Mouse (Mus musculus): ENCODE data around the gene Cyp4a29. TPM values are rescaled to one million over a fixed set of nuclear protein-coding genes. Genes with fewer than 3 reads are reported as not detected.
"Not testable (repeated sequence)": the region's sequence is repeated elsewhere in the genome, so short reads cannot be mapped to it uniquely, and the experiment has no call there.

Cyp4a29 gene
- total RNA-seq (2014; rRNA removed) (not detected in 2 replicates), polyA plus RNA-seq (2015; fragmentation: Nextera tagmentation; extraction: Ambion mirVana) (not detected in 2 replicates)

- 84% methylated on average over 3 of the region's 3 CpGs for WGBS
- no peaks in the 10 kb centered on the region for H3K4me1 ChIP-seq (ENCODE audit: insufficient read depth, low read length)
- no peak for TF ChIP-seq CTCF (IDR thresholded peaks at IDR 0.05; ENCODE audit: low read depth)
Observed at GRCm38 (mm10) chr4:115241784-115242183, at the start of gene Cyp4a29. Gene Cyp4a29 (plus strand): TSS chr4:115242084.

DNA sequence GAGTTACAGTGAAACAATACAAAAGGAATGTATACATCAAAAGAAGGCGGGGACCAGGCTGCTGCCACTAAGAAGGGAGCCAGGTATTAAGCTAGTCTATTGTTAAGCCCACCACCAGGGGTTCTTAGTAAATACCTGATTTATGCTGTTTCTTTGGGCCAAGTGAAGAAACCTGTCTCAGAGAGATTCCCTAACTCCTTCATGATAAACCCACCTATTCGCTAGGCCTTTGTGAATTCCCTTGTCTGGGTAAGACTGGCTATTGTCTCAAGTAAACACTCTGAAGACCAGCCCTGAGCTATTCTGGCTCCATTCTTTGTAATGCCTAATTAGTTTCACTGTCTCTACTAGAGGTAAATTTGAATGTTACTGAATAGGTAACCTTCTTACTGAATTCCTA is 9.0 kb upstream of the Cyp4a29 start:
- ATAC-seq; H3K4me1 ChIP-seq (ENCODE audit: insufficient read depth, low read length); H3K27me3 ChIP-seq (ENCODE audit: insufficient read depth, low read length); H3K9ac ChIP-seq (replicated peaks; ENCODE audit: low read length); H3K27ac ChIP-seq; DNase-seq (ENCODE audit: low spot score); H3K4me2 ChIP-seq (ENCODE audit: low read depth, low read length); H3K36me3 ChIP-seq (ENCODE audit: insufficient read depth, low read length); H3K9me3 ChIP-seq (ENCODE audit: low read length); H3K4me3 ChIP-seq (ENCODE audit: low read length): not testable (repeated sequence)
- WGBS, result 85% methylated on average over 2 of the region's 2 CpGs

More at GRCm38 (mm10) chr4:115241784-115242183, at the start of gene Cyp4a29:
- no peaks in the 10 kb centered on the region for H3K36me3 ChIP-seq (ENCODE audit: insufficient read depth, low read length)
- H3K4me3 ChIP-seq (ENCODE audit: low read length), result no peak within 1 kb of the TSS
- H3K9ac ChIP-seq (replicated peaks; ENCODE audit: low read length), result no peak within 1 kb of the TSS
- no peak within 1 kb of the TSS for H3K27ac ChIP-seq
- H3K9me3 ChIP-seq (ENCODE audit: low read length), result no peaks in the 10 kb centered on the region
- DNase-seq (ENCODE audit: low spot score) (no peak), ATAC-seq (no peak)
- H3K27me3 ChIP-seq (ENCODE audit: insufficient read depth, low read length), result no peaks in the 10 kb centered on the region
- H3K4me2 ChIP-seq (ENCODE audit: low read depth, low read length), result no peak within 1 kb of the TSS

GRCm38 (mm10) chr4:115236462-115237096 is 5.3 kb upstream of the Cyp4a29 start:
- Histone ChIP-seq H3K4me1 (ENCODE audit: insufficient read depth, low read length) (no peaks in the 10 kb centered on the region), H3K4me2 (ENCODE audit: low read depth, low read length) (no peak overlapping the region), H3K9ac (replicated peaks; ENCODE audit: low read length) (no peak overlapping the region), H3K4me3 (ENCODE audit: low read length) (no peak overlapping the region), H3K9me3 (ENCODE audit: low read length) (no peaks in the 10 kb centered on the region), H3K36me3 (ENCODE audit: insufficient read depth, low read length) (no peaks in the 10 kb centered on the region), H3K27me3 (ENCODE audit: insufficient read depth, low read length) (no peaks in the 10 kb centered on the region), H3K27ac (no peak overlapping the region)
- no peak for DNase-seq (ENCODE audit: low spot score)
- TF ChIP-seq CTCF (IDR thresholded peaks at IDR 0.05; ENCODE audit: low read depth), result no peak
- ATAC-seq, result no peak
- 69% methylated on average over 1 of the region's 1 CpGs for WGBS

GRCm38 (mm10) chr4:115264687-115265569 is 23.0 kb downstream of the Cyp4a29 start:
- not testable (repeated sequence) for H3K9me3 ChIP-seq (ENCODE audit: low read length); DNase-seq (ENCODE audit: low spot score); H3K27me3 ChIP-seq (ENCODE audit: insufficient read depth, low read length); H3K27ac ChIP-seq; H3K4me1 ChIP-seq (ENCODE audit: insufficient read depth, low read length); H3K4me3 ChIP-seq (ENCODE audit: low read length); H3K36me3 ChIP-seq (ENCODE audit: insufficient read depth, low read length); ATAC-seq; H3K4me2 ChIP-seq (ENCODE audit: low read depth, low read length); H3K9ac ChIP-seq (replicated peaks; ENCODE audit: low read length)
- 81% methylated on average over 3 of the region's 4 CpGs for WGBS

DNA sequence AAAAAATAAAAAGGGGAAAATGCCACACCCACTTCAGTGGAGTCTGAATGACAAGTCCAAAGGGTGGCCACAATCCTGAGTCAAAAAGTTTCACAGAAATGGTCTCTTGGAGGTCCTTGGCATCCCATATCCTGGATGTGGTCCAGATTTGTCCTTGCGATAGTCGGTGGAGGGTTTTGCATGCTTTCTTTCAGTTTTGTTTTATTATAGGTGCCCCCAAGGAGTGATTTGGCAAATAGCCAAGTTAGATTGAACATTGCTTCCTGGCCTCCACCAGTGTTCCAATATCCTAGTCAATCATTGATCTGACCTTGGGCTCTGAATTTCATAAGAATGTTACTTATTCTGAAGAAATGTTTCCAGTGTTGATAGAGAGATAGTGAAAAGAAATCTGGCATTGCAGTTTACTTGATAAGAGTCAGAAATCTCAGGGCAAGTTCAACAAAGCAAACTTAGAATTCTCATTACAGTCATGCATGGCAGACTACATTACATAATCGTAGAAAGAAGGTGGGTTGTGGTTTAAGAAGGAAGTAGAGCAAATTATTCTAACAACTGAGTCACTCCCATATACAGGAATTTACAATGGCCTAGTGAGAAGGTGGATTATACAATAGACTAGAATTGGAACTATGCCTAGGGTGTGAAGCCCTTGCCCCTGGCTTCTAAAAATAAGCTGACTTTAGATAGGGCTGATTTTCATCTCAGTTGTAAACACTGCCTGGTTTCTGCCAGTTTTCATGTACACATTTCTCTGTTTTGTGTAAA is 36.5 kb downstream of the Cyp4a29 start:
- H3K9ac ChIP-seq (replicated peaks; ENCODE audit: low read length); H3K27me3 ChIP-seq (ENCODE audit: insufficient read depth, low read length); H3K4me1 ChIP-seq (ENCODE audit: insufficient read depth, low read length); H3K4me2 ChIP-seq (ENCODE audit: low read depth, low read length); H3K4me3 ChIP-seq (ENCODE audit: low read length); H3K27ac ChIP-seq; DNase-seq (ENCODE audit: low spot score); H3K9me3 ChIP-seq (ENCODE audit: low read length); ATAC-seq; H3K36me3 ChIP-seq (ENCODE audit: insufficient read depth, low read length): not testable (repeated sequence)
- WGBS, result 65% methylated on average over 2 of the region's 3 CpGs

DNA sequence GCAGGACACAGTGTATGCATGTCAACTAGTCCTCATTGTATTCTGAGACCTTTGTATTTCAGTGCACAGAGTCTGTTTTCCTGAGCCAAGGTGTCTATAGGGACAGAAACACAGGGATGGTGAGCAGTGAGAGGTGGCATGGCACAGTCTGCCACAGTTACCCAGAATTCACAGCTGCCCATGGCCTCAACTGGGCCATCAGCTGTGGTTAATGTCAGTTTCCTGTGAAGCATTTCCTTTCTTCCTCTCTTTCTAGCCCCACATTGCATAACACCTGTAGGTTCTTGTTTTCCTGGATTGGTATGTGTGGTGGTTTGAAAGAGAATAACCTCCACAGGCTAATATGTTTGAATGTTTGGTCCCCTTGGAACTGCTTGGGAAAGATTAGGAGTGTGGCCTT is 38.5 kb downstream of the Cyp4a29 start:
- H3K4me2 ChIP-seq (ENCODE audit: low read depth, low read length), result peak overlapping the region; percentile 59; the same call in 1 of the 2 replicates
- no peak for TF ChIP-seq CTCF (IDR thresholded peaks at IDR 0.05; ENCODE audit: low read depth)
- no peaks in the 10 kb centered on the region for H3K36me3 ChIP-seq (ENCODE audit: insufficient read depth, low read length)
- no peaks in the 10 kb centered on the region for H3K27me3 ChIP-seq (ENCODE audit: insufficient read depth, low read length)
- no peak overlapping the region for H3K4me3 ChIP-seq (ENCODE audit: low read length)
- H3K4me1 ChIP-seq (ENCODE audit: insufficient read depth, low read length), result no peaks in the 10 kb centered on the region
- ATAC-seq, result no peak
- no peak overlapping the region for H3K27ac ChIP-seq
- no peaks in the 10 kb centered on the region for H3K9me3 ChIP-seq (ENCODE audit: low read length)
- DNase-seq (ENCODE audit: low spot score), result no peak
- H3K9ac ChIP-seq (replicated peaks; ENCODE audit: low read length), result no peak overlapping the region

GRCm38 (mm10) chr4:115280779-115281178 is 38.9 kb downstream of the Cyp4a29 start:
- not testable (repeated sequence) for ATAC-seq

More at GRCm38 (mm10) chr4:115280779-115281178, 38.9 kb downstream of the Cyp4a29 start:
- not testable (repeated sequence) for H3K9me3 ChIP-seq (ENCODE audit: low read length); H3K27ac ChIP-seq; DNase-seq (ENCODE audit: low spot score); H3K9ac ChIP-seq (replicated peaks; ENCODE audit: low read length); H3K36me3 ChIP-seq (ENCODE audit: insufficient read depth, low read length); H3K27me3 ChIP-seq (ENCODE audit: insufficient read depth, low read length); H3K4me1 ChIP-seq (ENCODE audit: insufficient read depth, low read length)
- peak overlapping the region; percentile 35 for H3K4me3 ChIP-seq (ENCODE audit: low read length)
- WGBS, result 22% methylated on average over 10 of the region's 10 CpGs
- H3K4me2 ChIP-seq (ENCODE audit: low read depth, low read length), result peak overlapping the region; percentile 59
